ENCODE assay signal across 8 mouse cellular contexts in the genomic region with DNA sequence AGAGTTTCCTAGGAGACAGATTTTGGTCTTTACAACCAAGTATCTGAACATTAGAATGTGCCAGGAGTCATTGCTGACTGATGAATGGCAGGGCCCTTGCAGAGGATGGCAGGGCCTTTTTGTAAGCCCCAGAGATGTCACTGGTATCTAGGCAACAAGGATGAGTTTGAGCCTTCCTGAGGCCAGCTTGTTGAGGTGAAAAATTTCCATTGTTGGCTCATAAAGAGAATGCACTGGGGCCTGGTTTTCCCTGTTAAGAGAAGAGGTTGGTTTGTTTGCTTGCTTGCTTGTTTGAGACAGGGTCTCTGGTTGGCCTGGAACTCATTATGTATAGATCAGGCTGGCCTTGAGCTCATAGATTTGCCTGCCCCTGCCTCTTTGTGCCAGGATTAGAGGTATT. TPM values are rescaled to one million over a fixed set of nuclear protein-coding genes. Genes with fewer than 3 reads are reported as not detected.
A peak's percentile ranks its signal among the peaks of the same experiment; 100 is the strongest.
DNase-seq lines count a peak whose midpoint lies in the region; ATAC-seq and TF ChIP-seq lines count a peak whose summit lies in the region.

No protein-coding gene starts in this region.

- no peak for TF ChIP-seq POLR2A in kidney, adult 2 months (IDR thresholded peaks at IDR 0.05; ENCODE audit: low read depth, low read length)

- H3K4me1 ChIP-seq in kidney, adult 2 months (ENCODE audit: control insufficient read depth, insufficient read depth, low read length), result peaks cover 49% of the 10 kb centered on the region
- no peaks in the 10 kb centered on the region for H3K4me1 ChIP-seq in embryonic facial prominence, embryonic 11.5 days (ENCODE audit: control insufficient read depth, insufficient read depth, low read length)
- H3K4me1 ChIP-seq in intestine, postnatal 0 days (replicated peaks; ENCODE audit: control insufficient read depth, insufficient read depth, low read length), result peaks cover 8% of the 10 kb centered on the region; the same call in 1 of the 2 replicates
- peaks cover 71% of the 10 kb centered on the region for H3K4me1 ChIP-seq in neural tube, embryonic 13.5 days (replicated peaks)

- TF ChIP-seq CTCF in kidney, adult 2 months (conservative IDR thresholded peaks at IDR 0.05; ENCODE audit: insufficient read depth, insufficient read length, low read depth, low read length), result no peak
- no peak for TF ChIP-seq CTCF in intestine, postnatal 0 days (IDR thresholded peaks at IDR 0.05; ENCODE audit: low read depth)

- no peaks in the 10 kb centered on the region for H3K27me3 ChIP-seq in kidney, adult 2 months (replicated peaks; ENCODE audit: control insufficient read depth, insufficient read depth, low read length)
- no peaks in the 10 kb centered on the region for H3K27me3 ChIP-seq in embryonic facial prominence, embryonic 11.5 days (ENCODE audit: control insufficient read depth, insufficient read depth, low read length)
- no peaks in the 10 kb centered on the region for H3K27me3 ChIP-seq in intestine, postnatal 0 days (replicated peaks; ENCODE audit: control insufficient read depth, insufficient read depth, low read length)
- H3K27me3 ChIP-seq in neural tube, embryonic 13.5 days, result no peaks in the 10 kb centered on the region

- H3K4me3 ChIP-seq in kidney, adult 2 months (ENCODE audit: insufficient read depth, low read depth, low read length), result peak overlapping the region; percentile 30; the same call in 1 of the 2 replicates
- peak overlapping the region; percentile 84 for H3K4me3 ChIP-seq in embryonic facial prominence, embryonic 11.5 days (ENCODE audit: low read depth, low read length)
- no peak overlapping the region for H3K4me3 ChIP-seq in intestine, postnatal 0 days (ENCODE audit: low read depth, low read length)
- H3K4me3 ChIP-seq in neural tube, embryonic 13.5 days, result peak overlapping the region; percentile 86

- peak overlapping the region; percentile 22 for H3K4me2 ChIP-seq in embryonic facial prominence, embryonic 11.5 days (ENCODE audit: low read depth, low read length)
- H3K4me2 ChIP-seq in intestine, postnatal 0 days (replicated peaks; ENCODE audit: low read depth), result peak overlapping the region; percentile 63
- peak overlapping the region; percentile 80 for H3K4me2 ChIP-seq in neural tube, embryonic 13.5 days

- no peak for DNase-seq in kidney, adult 2 months
- DNase-seq in kidney, adult 8-10 months, result no peak
- DNase-seq in embryonic facial prominence, embryonic 11.5 days (ENCODE audit: low spot score), result peak; percentile 40
- no peak for DNase-seq in ovary, postnatal 14 days (ENCODE audit: low spot score)
- DNase-seq in cerebellum, postnatal 14 days, result no peak
- DNase-seq in cerebellum, adult 18-20 months, result no peak

- H3K9me3 ChIP-seq in embryonic facial prominence, embryonic 11.5 days (replicated peaks; ENCODE audit: control insufficient read depth, low read length), result no peaks in the 10 kb centered on the region
- H3K9me3 ChIP-seq in intestine, postnatal 0 days (ENCODE audit: control insufficient read depth), result no peaks in the 10 kb centered on the region
- no peaks in the 10 kb centered on the region for H3K9me3 ChIP-seq in neural tube, embryonic 13.5 days

- ATAC-seq in embryonic facial prominence, embryonic 11.5 days (replicated peaks; ENCODE audit: insufficient number of reproducible peaks, low FRiP score, low TSS enrichment, low read depth), result no peak
- no peak for ATAC-seq in intestine, postnatal 0 days
- no peak for ATAC-seq in neural tube, embryonic 13.5 days (ENCODE audit: low read depth)

- no peaks in the 10 kb centered on the region for H3K36me3 ChIP-seq in kidney, adult 2 months (ENCODE audit: control insufficient read depth, insufficient read depth, low read length)
- H3K36me3 ChIP-seq in embryonic facial prominence, embryonic 11.5 days (replicated peaks; ENCODE audit: control insufficient read depth, insufficient read depth, low read depth, low read length), result no peaks in the 10 kb centered on the region
- H3K36me3 ChIP-seq in intestine, postnatal 0 days (ENCODE audit: control insufficient read depth, insufficient read depth), result peaks cover 10% of the 10 kb centered on the region; the same call in 1 of the 2 replicates
- peaks cover 9% of the 10 kb centered on the region for H3K36me3 ChIP-seq in neural tube, embryonic 13.5 days

- 0 out of 2 replicates have a peak overlapping the region, but pooled peaks have one; percentile 5 for H3K9ac ChIP-seq in embryonic facial prominence, embryonic 11.5 days (replicated peaks; ENCODE audit: low read length)
- H3K9ac ChIP-seq in intestine, postnatal 0 days (ENCODE audit: low read depth, low read length), result no peak overlapping the region
- H3K9ac ChIP-seq in neural tube, embryonic 13.5 days, result peak overlapping the region; percentile 100

- H3K27ac ChIP-seq in kidney, adult 2 months (ENCODE audit: insufficient read depth, low read depth, low read length), result no peak overlapping the region
- H3K27ac ChIP-seq in embryonic facial prominence, embryonic 11.5 days (replicated peaks; ENCODE audit: low read depth, low read length), result no peak overlapping the region
- H3K27ac ChIP-seq in intestine, postnatal 0 days (ENCODE audit: low read depth, low read length), result no peak overlapping the region
- H3K27ac ChIP-seq in neural tube, embryonic 13.5 days (replicated peaks), result peak overlapping the region; percentile 99

RNA-seq across cellular contexts. Expression of a gene that starts 1.8 kb away (rescaled TPM):
- polyA plus RNA-seq in kidney, adult 2 months (2012; rRNA removed), result 68.3 and 78.0 TPM in 2 replicates
- 113 and 118 TPM in 2 replicates for polyA plus RNA-seq in embryonic facial prominence, embryonic 11.5 days (2014; fragmentation: Nextera tagmentation; extraction: Ambion mirVana)
- polyA plus RNA-seq in intestine, postnatal 0 days (2015; fragmentation: Nextera tagmentation; extraction: Ambion mirVana), result 28.1 and 31.4 TPM in 2 replicates
- polyA plus RNA-seq in neural tube, embryonic 13.5 days (2015; fragmentation: Nextera tagmentation; extraction: Ambion mirVana), result 183 and 204 TPM in 2 replicates

RNA-seq across cellular contexts. Expression of a gene that starts 22.8 kb away (rescaled TPM):
- polyA plus RNA-seq in kidney, adult 2 months (2012; rRNA removed), result 19.1 and 24.1 TPM in 2 replicates
- 9.1 and 12.1 TPM in 2 replicates for polyA plus RNA-seq in embryonic facial prominence, embryonic 11.5 days (2014; fragmentation: Nextera tagmentation; extraction: Ambion mirVana)
- 5.4 and 6.8 TPM in 2 replicates for polyA plus RNA-seq in intestine, postnatal 0 days (2015; fragmentation: Nextera tagmentation; extraction: Ambion mirVana)
- polyA plus RNA-seq in neural tube, embryonic 13.5 days (2015; fragmentation: Nextera tagmentation; extraction: Ambion mirVana), result 20.7 and 23.9 TPM in 2 replicates

RNA-seq across cellular contexts. Expression of a gene that starts 40.7 kb away (rescaled TPM):
- polyA plus RNA-seq in kidney, adult 2 months (2012; rRNA removed), result 0.18 and 0.19 TPM in 2 replicates
- 1.0 and 1.2 TPM in 2 replicates for polyA plus RNA-seq in embryonic facial prominence, embryonic 11.5 days (2014; fragmentation: Nextera tagmentation; extraction: Ambion mirVana)
- polyA plus RNA-seq in intestine, postnatal 0 days (2015; fragmentation: Nextera tagmentation; extraction: Ambion mirVana), result 0.40 and 0.93 TPM in 2 replicates
- polyA plus RNA-seq in neural tube, embryonic 13.5 days (2015; fragmentation: Nextera tagmentation; extraction: Ambion mirVana), result 12.1 and 12.2 TPM in 2 replicates

Comparison
In these comparisons a context has a peak if more than half of its experiments do, and no peak if none do; other contexts are left out.
1. H3K4me2 ChIP-seq: peak in every context shown above with its lines; median percentile 80 in neural tube, embryonic 13.5 days; 63 in intestine, postnatal 0 days; 22 in embryonic facial prominence, embryonic 11.5 days.